Mouse (Mus musculus): ENCODE measurements around the gene Itga1. TPM values are rescaled to one million over a fixed set of nuclear protein-coding genes. Genes with fewer than 3 reads are reported as not detected.

Itga1 gene
- total RNA-seq, 2 experiments from 2014 or later = 30.2 to 31.9 TPM

GRCm38 (mm10) chr13:115099381-115099780 is 2.4 kb downstream of the Itga1 start:
- no peak for DNase-seq

- DNase-seq = no peak
Measured at GRCm38 (mm10) chr13:115098227-115098626, 3.5 kb downstream of the Itga1 start.

DNA sequence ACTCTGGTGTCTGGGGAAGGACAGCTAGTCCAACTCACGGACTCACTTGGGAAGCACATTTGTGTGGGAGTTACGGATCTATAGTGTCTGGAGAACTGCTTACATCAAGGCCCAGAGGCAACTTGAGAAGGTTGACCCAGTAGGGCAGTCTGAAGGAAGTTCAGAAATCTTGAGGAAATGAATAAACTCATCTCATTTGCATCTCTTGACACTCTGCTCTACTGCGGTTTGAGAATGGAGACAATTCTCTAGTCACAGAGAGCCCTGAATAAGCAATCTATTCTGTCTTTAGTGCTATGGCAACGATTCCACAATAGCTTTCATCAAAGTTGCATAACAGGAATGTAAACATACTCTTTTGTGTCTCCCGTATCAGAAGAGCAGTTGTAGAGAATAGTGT is 4.8 kb downstream of the Itga1 start:
- DNase-seq = no peak

GRCm38 (mm10) chr13:115096216-115096615 is 5.5 kb downstream of the Itga1 start:
- no peak for DNase-seq

DNA sequence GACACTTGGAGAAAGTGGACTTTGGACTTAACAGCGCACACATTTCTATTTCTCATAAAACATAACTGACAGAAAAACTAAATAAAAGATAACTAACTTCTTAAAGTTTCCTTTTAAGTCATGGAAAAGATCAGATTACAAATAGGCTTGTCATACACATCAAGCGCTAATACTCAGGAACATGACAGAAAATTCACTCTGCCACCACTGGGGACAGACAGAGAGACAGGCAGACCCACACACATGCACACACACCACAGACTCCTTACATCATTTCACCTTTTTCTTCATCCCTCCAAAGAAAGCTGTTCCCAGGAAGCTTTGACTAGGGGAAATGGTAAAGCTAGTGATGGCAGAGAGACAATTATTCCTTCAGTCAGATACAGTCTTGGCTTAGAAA is 6.4 kb downstream of the Itga1 start:
- DNase-seq = no peak

DNA sequence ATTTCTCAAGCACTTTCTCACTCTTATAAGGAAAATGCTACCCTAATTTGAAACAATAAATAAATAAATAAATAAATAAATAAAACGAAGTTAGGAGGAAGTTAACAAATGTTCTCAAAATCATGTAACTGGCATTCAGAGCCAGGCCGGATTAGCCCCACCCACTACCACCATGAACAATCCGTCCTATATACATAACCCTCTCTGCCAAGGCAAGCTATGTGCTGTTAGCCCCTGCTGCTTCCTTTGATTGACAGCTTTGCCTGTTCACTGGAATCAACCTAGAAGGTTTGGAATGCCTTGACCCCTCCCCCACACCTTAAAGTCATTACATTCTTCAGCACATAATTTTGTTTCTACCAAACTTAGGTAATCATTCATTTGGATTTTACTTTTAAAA is 10.3 kb downstream of the Itga1 start:
- DNase-seq = no peak

- no peak for DNase-seq
Measured at GRCm38 (mm10) chr13:115090977-115091445, 10.8 kb downstream of the Itga1 start.

DNA sequence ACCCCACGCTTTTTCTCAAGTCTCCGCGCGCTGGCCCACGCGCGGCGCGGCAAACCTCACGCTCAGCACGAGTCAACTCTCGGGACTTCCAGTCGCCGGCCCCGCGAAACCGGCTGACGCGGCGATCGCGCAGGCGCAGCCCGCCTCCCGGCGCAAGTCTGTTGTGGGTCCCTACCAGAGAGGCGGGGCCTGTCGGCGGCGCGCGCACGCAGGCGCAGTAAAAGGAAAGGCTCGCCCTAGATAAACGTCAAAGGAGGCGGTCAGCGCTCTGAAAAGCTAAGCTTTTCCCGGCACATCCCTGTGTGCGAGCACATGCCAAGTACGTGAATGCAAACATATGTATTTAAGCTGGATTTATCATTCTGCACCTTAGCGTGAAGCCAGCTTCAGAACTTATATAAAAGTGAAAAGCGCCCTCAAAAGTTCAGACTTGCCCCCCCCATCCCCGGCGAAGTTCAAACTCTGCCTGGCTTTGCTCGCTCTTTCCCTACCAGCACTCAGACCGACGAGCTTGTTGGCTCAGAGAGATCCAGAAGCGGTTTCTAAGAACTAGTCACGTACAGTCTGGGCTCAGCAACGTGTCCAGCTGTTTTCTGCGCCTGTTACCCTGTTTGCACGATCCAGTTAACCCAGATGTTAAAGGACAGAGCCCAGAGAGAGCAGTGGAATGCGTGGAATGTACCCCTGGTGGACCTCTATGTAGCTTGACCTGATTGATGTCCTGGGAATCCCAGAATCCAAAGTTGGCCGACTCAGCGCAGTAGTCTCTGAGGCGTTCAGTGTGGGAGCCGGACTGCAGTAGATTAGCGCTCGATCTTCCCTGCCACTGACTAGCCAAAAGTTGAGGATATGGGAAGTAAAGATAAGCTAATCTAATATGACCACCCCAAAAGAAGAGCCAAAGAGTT is 11.4 kb downstream of the Itga1 start, which contains the start of gene Pelo:
Pelo (minus strand) TSS at position 118 of the 908 bp plus-strand sequence.
- peak; percentile 98 to 99 for DNase-seq

DNA sequence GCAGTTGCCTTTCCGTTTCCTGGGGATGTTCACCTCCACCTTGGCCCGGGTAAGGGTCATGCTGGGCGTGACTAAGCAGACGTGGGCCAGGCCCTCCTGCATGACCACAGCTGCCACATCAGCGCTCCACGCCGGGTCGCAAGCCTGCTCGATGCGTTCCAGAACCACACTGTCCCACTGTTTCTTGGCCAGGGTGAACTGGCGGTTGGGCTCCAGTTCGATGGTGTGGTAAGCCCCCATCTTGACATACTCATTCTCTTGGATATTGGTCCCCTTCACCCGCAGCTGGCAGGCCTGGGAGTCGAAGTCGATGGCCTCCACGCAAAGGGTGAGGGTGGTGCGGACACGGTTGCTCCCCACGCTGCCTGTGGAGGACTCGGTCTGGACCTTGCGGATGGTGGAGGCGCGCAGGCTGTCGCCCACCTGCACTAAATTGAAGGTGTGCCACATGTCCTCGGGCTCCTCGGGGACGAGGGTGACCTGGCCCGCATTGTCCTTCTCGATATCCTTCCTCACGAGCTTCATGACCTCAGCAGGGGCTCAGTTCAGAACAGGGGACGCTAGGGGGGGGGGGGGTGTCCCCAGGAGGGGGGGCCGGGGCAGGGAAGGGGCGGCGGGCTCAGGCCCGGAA is 12.3 kb downstream of the Itga1 start:
- DNase-seq = peak; percentile 40 to 58

DNA sequence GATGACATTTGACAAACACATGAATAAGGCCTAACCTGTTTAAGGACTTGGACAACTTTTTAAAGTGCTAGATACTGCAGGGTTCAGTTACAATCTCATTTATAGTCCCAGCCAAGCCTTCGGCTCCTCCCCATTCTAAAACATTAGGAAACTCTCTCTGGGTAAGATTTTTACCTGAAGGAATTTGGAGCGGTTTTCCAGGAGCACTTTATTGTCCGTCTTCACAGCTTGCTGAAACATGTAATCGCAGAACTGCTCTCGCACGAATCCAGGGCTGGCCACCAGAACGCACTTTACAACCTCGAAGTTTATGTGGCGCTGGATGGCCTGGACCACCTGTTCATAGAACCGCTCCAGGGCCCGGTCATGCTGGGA is 12.8 kb downstream of the Itga1 start:
- no peak for DNase-seq

DNA sequence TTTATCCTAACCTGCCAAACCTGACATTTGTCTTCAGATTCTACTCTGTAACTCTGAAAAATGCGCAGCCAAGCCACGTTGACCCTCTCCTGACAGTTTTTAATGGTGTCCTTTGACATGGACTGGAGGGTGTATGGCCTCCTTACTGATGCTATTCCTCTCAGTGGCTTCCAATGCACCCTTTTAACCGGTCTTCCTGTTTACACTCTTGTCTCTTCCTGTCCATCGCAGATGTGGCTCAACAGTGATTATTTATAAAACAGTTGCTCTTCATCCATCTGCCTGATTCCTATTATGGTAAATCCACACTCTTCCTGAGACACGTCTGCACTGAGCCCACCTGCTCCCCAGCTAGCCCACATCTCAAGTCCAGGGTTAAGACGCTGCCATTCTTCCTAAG is 15.8 kb downstream of the Itga1 start:
- no peak for DNase-seq

DNA sequence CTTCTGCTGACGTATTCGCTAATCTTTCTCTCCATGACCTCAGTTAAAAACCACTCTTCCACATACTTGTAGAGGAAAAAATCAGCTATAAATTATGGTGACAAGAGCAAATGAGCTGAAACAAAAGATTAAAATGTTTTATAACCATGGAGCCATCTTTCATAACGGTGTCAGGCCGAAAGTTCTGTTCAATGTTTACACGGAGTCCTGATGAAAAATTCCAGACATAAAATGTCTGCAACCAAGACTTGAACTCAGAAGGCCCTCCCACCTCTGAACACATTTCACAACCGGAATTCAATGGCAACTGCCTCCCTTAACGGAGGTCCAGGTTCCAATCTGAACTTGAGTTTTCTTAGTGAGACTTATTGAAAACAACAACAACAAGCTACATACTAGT is 19.4 kb downstream of the Itga1 start:
- DNase-seq = no peak

GRCm38 (mm10) chr13:115079996-115080585 is 21.7 kb downstream of the Itga1 start:
- DNase-seq = no peak

GRCm38 (mm10) chr13:115078997-115079685 is 22.6 kb downstream of the Itga1 start:
- no peak for DNase-seq

DNA sequence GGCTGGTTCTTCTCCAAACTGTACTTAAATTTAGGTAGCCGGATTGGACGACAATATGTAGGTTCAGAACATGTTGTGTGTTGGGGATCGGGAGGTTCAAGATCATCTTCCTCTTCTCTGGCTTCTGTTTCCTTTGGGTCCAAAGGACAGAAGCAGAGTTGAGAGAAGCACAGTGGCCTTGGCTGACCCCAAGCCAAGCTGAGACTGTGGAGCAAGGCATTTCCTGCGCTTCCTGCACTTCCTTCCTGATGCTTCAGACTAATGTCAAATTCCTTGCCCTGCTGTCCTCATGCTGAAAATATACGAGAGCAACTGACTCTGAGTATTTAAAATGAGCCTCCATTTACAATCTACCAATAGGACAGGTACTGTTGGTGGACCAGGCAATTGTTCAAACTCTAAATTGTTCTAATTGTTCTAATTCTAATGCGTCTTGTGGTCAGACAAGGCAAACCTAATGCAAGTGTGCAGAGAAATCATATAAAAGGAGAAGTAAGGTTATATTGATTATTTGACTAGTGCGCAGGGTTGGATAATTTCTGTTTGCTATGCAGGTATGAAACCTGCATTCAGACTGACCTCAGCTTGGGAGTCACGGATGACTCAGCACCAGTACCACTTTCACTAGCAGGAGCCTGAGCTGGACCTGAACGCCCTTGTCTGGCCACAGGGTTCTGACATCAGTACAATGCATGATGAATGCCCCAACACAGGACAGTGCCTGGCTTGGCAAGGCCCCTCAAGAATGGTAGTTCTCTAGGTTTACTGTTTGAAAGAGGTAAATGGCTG is 24.2 kb downstream of the Itga1 start:
- DNase-seq = peak; percentile 25 to 26

GRCm38 (mm10) chr13:115072386-115072785 is 29.4 kb downstream of the Itga1 start:
- DNase-seq = no peak

DNA sequence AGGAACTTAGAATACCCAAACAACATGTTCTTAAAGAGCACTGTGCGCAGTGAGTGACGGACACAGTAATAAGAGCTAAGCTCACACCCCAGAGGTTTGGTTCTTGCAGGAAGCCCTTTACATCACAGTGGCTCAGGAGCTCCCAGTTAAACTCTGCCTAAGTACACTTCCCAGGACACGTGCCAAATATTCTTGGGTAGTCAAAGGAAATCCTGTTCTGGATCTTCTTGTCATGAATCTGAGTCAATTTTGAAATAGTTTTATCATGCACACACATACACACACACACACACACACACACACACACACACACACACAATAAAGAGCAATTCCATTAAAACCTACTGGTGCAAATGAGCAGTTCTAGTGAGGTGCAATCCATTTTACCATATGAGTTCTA is 30.3 kb downstream of the Itga1 start:
- peak in 1 of 2 experiments; percentile 23 for DNase-seq

DNA sequence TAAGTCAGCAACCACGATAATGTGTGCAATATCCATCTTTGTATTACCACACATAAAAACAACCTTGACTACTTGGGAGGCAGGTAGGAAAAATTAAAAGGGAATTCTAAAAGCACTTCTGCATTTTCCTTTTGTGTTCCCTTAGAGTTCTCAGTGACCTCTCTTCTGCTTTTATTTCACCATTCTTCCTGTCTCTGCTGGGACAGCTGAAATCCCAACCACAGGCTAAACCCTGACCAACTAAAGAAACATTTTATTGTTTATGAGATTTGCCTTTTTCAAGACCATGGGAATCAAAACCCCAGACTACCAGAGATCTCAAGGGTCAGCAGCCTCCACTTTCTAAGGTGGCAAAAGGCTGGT is 33.8 kb downstream of the Itga1 start:
- DNase-seq = no peak

DNA sequence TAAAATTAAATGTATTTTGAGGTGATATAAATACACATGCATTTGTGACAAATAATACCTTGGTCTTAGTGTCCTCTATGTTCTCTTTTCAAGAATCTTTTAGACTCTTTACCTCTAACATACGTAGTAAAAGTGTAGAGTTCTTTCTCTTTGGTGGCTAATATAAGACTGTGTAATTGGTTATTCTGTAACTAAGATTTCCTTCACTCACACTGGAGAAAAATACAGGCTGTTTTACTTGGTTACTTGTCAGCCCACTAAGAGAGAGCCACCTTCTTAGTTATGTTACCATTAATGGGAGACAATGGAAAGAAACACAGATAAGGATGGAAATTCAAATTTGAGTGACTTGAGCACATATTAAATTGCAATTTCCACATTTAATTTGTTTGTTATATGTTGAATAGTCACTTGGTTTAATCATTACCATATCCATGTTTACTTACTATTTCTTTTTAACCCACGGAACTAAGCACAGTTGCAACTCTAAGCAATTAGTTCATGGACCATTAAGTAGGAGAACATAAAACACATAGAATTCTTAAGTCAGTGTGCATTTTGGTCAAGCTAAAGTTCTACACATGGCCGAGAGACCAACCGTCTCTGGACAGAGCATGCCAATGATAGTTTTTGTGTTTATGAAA is 34.3 kb downstream of the Itga1 start:
- no peak for DNase-seq

GRCm38 (mm10) chr13:115057555-115057954 is 44.2 kb downstream of the Itga1 start:
- no peak for DNase-seq

DNA sequence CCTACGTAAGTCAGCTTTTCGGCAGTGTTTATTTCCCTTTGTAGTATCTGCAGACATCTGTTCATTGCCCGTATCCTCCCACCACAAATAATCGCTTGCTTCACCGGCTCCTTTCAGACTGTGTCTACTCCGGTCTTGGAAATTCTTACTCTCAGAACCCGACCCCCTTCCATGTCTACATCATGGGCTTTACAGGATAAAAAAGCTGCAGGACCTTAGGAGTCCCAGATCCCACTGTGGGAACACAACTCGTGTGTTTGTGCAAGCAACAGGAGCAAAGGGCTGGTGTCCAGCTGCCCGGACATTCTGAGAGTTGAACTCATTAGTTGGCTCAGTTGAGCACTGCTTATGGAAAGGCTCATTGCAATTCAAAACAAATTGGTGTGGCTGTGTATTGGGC is 47.0 kb downstream of the Itga1 start:
- DNase-seq = no peak
